In genomic region chr2:33046919-33047318, GRCm38 (mm10) we compare ENCODE assay signal across 12 mouse cellular contexts.
"Had no signal": no experiment of that assay in that cellular context is flagged by ENCODE, and none has a peak within 500 bp of the region (broad histone marks: within the 10 kb centered on the region; RNA-seq: fewer than 3 reads in every experiment).

No protein-coding gene starts in this region.

- ATAC-seq: liver, embryonic 12.5 days; midbrain, embryonic 16.5 days had no signal

- H3K27me3 ChIP-seq: limb, embryonic 15.5 days; liver, embryonic 12.5 days had no signal

- H3K27ac ChIP-seq: limb, embryonic 15.5 days; liver, embryonic 12.5 days had no signal

- H3K4me3 ChIP-seq: limb, embryonic 15.5 days; liver, embryonic 12.5 days; megakaryocyte, embryonic 14.5 days had no signal

- H3K9me3 ChIP-seq: limb, embryonic 15.5 days; liver, embryonic 12.5 days; megakaryocyte, embryonic 14.5 days had no signal

- H3K9ac ChIP-seq: limb, embryonic 15.5 days; liver, embryonic 12.5 days; lung, embryonic 14.5 days had no signal

- H3K4me1 ChIP-seq: limb, embryonic 15.5 days had no signal

- H3K36me3 ChIP-seq: limb, embryonic 15.5 days; liver, embryonic 12.5 days had no signal

- DNase-seq: kidney, postnatal 10 days; layer of hippocampus, postnatal 36 days; lung, embryonic 14.5 days; lung, postnatal 10 days; lung, postnatal 4 days; right cerebral cortex, adult 18-20 months; thymus, postnatal 36 days had no signal

- H3K4me2 ChIP-seq: limb, embryonic 15.5 days; liver, embryonic 12.5 days; lung, embryonic 14.5 days; midbrain, embryonic 11.5 days had no signal
